Mouse (Mus musculus) embryonic facial prominence, embryonic 14.5 days (tissue): ENCODE results near the gene Cdc14b. TPM values are rescaled to one million over a fixed set of nuclear protein-coding genes. Genes with fewer than 3 reads are reported as not detected.

Source experiments
- ATAC-seq: fragments of 200-750 bp; cut with Nextera tagmentation; 2 replicates; pipeline ENCODE4 v1.8.0; 2017; ENCODE audit warnings: low read depth, moderate number of reproducible peaks, moderate TSS enrichment
- DNase-seq: peaks from one replicate; pipeline ENCODE4 v3.0.0-alpha.2; 2015; ENCODE audit warnings: low spot score
- H3K27ac ChIP-seq: fragments of 300-500 bp; sonication (generic); replicated peaks from 2 replicates; pipeline ENCODE4 v1.5.1; 2014; ENCODE audit warnings: low read depth, mild to moderate bottlenecking, low read length, moderate library complexity
- H3K27me3 ChIP-seq: fragments of 300-500 bp; sonication (generic); replicated peaks from 2 replicates; pipeline ENCODE4 v1.6.1; 2014; ENCODE audit warnings: low read length; ENCODE audit not compliant: control insufficient read depth, insufficient read depth
- H3K36me3 ChIP-seq: fragments of 300-500 bp; sonication (generic); 2 replicates; pipeline ENCODE4 v1.6.1; 2014; ENCODE audit warnings: low read length, mixed read lengths; ENCODE audit not compliant: control insufficient read depth, insufficient read depth
- H3K4me1 ChIP-seq: fragments of 300-500 bp; sonication (generic); 2 replicates; pipeline ENCODE4 v1.6.1; 2014; ENCODE audit warnings: antibody characterized with exemption, low read length; ENCODE audit not compliant: control insufficient read depth, insufficient read depth
- H3K4me2 ChIP-seq: fragments of 300-500 bp; sonication (generic); 2 replicates; pipeline ENCODE4 v1.6.1; 2014; ENCODE audit warnings: low read depth, mild to moderate bottlenecking, low read length, moderate library complexity, mixed read lengths
- H3K4me3 ChIP-seq: fragments of 300-500 bp; sonication (generic); 2 replicates; pipeline ENCODE4 v1.5.1; 2014; ENCODE audit warnings: low read depth, mild to moderate bottlenecking, low read length
- H3K9ac ChIP-seq: fragments of 300-500 bp; sonication (generic); 2 replicates; pipeline ENCODE4 v1.6.1; 2014; ENCODE audit warnings: low read depth, mild to moderate bottlenecking, low read length, moderate library complexity, mixed read lengths
- H3K9me3 ChIP-seq: fragments of 300-500 bp; sonication (generic); 2 replicates; pipeline ENCODE4 v1.6.1; 2016; ENCODE audit warnings: low read length; ENCODE audit not compliant: control insufficient read depth
- WGBS: fragments of 180-500 bp; shearing (Covaris S2); extraction: QIAGEN DNeasy Blood & Tissue Kit; methylation state at CpG from one replicate; pipeline ENCODE4 v1.1.7; 2014; 5-methylcytosine and 5-hydroxymethylcytosine counted together
- polyA plus RNA-seq: library from polyadenylated mRNA; unstranded; fragments of >200 nt; fragmentation: Nextera tagmentation; extraction: Ambion mirVana; gene quantifications from 2 replicates; pipeline ENCODE4 v1.2.1, GENCODE M21; 2014

The Cdc14b gene
- polyA plus RNA-seq, 1 experiment from 2014 or later = 14.7 TPM

DNA sequence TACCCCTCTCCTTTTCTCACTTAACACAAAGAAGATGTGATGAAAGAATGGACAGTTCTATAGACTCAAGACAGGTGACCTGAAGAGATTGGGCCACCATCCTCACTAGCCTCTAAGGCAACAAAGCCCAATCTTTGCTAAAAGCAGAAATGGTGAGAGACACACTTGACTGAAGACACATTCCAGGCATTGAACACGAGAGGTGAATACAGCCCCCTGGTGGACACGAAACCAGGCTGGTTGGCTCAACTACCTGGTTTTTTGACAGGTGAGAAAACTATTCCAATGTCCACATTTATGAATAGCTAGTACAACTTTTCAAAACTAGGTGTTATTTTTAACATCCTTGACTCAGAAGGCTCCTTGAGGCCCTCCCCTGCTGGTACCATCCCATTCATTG, 70.4 kb downstream of the Cdc14b start:
- Histone ChIP-seq H3K4me3 (no peak overlapping the region), H3K4me2 (no peak overlapping the region), H3K4me1 (no peaks in the 10 kb centered on the region), H3K36me3 (peaks cover 13% of the 10 kb centered on the region; the same call in 1 of the 2 replicates), H3K9me3 (no peaks in the 10 kb centered on the region), H3K9ac (no peak overlapping the region), H3K27ac (no peak overlapping the region), H3K27me3 (no peaks in the 10 kb centered on the region)
- ATAC-seq (no peak), DNase-seq (no peak)
- WGBS = 72% methylated on average over 2 of the region's 2 CpGs

DNA sequence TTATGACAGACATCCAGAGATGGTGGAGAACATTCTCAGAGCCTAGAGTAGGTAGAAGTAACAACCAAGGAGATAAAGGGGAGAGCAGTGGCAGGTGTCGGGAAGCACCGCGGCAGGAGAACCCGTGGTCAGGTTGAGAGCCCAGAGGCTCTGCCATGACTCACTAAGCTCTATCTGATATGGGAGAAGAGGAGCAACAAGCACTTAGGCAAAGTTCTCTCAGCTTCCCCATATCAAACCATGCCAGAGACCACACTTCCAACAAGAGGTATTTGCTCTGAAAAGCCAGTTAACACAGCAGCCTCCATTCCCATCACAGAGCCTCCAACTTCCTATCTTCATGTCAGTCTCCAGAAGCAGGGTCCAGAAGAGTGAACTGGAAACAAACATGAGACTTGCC, 74.2 kb downstream of the Cdc14b start:
- Histone ChIP-seq H3K9me3 (no peaks in the 10 kb centered on the region), H3K4me1 (no peaks in the 10 kb centered on the region), H3K4me3 (no peak overlapping the region), H3K27ac (no peak overlapping the region), H3K4me2 (no peak overlapping the region), H3K27me3 (no peaks in the 10 kb centered on the region), H3K9ac (no peak overlapping the region), H3K36me3 (peaks cover 34% of the 10 kb centered on the region)
- no peak for DNase-seq
- ATAC-seq = no peak
- WGBS = 97% methylated on average over 4 of the region's 4 CpGs

DNA sequence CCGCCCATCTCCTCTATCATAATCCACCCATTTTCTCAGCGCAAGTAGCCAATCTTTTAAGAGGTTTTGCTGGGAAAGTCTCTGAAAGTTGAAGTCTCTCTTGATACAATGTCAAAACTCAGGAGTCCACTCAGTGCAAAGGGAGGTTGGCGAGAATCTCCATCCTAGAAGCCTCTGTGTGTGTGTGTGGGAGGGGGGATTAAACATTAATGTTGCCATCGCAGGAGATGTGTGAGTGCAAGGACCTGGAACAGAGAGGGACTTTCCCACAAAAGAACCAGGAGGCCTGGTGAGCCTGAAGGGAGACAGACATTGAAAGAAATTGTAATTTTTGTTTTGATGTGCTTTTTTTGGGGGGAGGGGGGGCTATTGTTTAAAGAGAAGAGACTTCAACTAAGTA, 76.8 kb downstream of the Cdc14b start:
- no peaks in the 10 kb centered on the region for H3K27me3 ChIP-seq
- DNase-seq (no peak), ATAC-seq (no peak)
- no peak overlapping the region for H3K27ac ChIP-seq
- H3K36me3 ChIP-seq = peaks cover 41% of the 10 kb centered on the region
- H3K9ac ChIP-seq = no peak overlapping the region
- H3K9me3 ChIP-seq = no peaks in the 10 kb centered on the region
- 94% methylated on average over 4 of the region's 4 CpGs for WGBS
- no peak overlapping the region for H3K4me2 ChIP-seq
- H3K4me1 ChIP-seq = no peaks in the 10 kb centered on the region
- H3K4me3 ChIP-seq = no peak overlapping the region

DNA sequence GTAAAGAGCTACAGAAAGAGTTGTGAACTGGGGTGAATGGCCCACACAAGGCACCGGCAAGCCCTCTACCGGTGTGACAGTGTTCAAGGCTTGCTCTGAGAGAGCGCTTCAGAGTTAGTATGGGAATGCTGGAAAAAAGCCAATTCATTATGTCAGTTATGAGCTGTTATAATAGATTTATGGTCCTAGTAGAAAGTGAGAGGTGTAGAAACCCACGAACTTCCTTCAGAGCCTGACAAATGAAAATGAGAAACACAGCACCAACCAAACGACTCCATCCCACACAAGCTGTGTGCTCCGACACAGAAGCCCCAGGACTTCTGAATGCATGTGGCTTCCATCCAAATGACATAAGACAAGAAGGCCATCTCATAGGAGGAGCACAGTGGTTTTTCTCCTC, 77.2 kb downstream of the Cdc14b start:
- Histone ChIP-seq H3K9me3 (no peaks in the 10 kb centered on the region), H3K36me3 (peaks cover 41% of the 10 kb centered on the region), H3K4me2 (no peak overlapping the region), H3K27ac (no peak overlapping the region), H3K4me3 (no peak overlapping the region), H3K4me1 (no peaks in the 10 kb centered on the region), H3K9ac (no peak overlapping the region), H3K27me3 (no peaks in the 10 kb centered on the region)
- WGBS = 86% methylated on average over 6 of the region's 6 CpGs
- DNase-seq (no peak), ATAC-seq (no peak)

DNA sequence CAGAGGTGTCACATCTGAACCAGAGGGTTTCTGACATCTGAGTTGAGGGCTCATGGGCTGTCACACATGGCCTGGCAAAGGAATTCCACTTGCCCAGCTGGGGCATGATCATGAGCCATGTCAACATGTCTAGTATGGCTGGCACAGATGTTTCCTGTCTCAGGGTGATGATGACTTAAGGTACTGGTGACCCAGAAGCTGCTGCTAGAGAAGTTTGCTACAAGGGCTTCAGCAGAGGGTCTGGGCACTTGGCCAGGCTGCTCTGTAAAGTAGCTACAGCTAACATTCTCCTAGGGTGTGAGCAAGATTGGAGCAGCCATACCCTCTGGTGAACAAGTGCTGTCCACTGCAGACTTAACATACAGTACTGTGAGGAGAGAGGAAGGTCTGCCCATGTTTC, 88.0 kb downstream of the Cdc14b start:
- Histone ChIP-seq H3K9me3 (no peaks in the 10 kb centered on the region), H3K4me2 (no peak overlapping the region), H3K4me1 (no peaks in the 10 kb centered on the region), H3K27ac (no peak overlapping the region), H3K36me3 (peaks cover 25% of the 10 kb centered on the region; the same call in 1 of the 2 replicates), H3K9ac (no peak overlapping the region), H3K4me3 (no peak overlapping the region), H3K27me3 (no peaks in the 10 kb centered on the region)
- no peak for DNase-seq
- no peak for ATAC-seq

DNA sequence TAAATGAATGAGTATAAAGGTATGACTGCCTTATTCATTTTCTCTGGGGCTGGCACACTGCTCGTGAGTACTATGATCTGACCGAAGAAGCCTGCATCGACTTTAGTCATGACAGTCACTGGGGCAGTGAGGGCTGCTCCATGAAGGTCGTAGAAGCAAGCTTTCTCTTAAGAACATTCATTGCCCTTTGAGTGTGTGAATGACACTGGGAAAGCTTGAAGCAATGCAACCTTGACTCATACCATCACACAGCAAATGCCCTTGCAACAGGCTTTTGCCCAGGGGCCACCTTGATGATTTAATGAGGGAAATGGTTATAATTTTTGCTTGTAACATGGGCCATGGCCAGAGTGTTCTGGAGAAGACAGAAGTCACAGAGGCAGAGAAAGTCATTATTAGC, 88.6 kb downstream of the Cdc14b start:
- Histone ChIP-seq H3K36me3 (peaks cover 29% of the 10 kb centered on the region; the same call in 1 of the 2 replicates), H3K27ac (no peak overlapping the region), H3K9ac (no peak overlapping the region), H3K4me3 (no peak overlapping the region), H3K4me2 (no peak overlapping the region), H3K9me3 (no peaks in the 10 kb centered on the region), H3K4me1 (no peaks in the 10 kb centered on the region), H3K27me3 (no peaks in the 10 kb centered on the region)
- WGBS = 89% methylated on average over 4 of the region's 4 CpGs
- no peak for ATAC-seq
- no peak for DNase-seq

DNA sequence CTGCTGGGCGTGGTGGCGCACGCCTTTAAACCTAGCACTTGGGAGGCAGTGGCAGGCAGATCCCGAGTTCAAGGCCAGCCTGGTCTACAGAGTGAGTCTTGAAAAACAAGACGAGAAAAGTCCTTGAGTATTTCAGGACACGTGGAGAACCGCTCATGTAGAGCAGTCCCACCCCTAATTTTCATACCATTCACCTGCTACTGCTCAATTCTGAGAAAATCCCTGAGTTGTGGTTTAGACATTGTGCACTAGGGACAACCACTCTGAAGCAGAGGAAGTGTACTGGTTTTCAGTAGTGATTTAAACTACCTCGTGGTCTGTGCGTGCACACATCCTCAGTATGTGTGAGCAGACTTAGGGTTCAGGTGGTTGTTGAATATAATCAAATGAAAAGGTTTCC, 89.5 kb downstream of the Cdc14b start:
- no peak overlapping the region for H3K4me3 ChIP-seq
- no peak overlapping the region for H3K27ac ChIP-seq
- H3K4me1 ChIP-seq = no peaks in the 10 kb centered on the region
- H3K4me2 ChIP-seq = no peak overlapping the region
- no peaks in the 10 kb centered on the region for H3K9me3 ChIP-seq
- 89% methylated on average over 9 of the region's 9 CpGs for WGBS
- H3K9ac ChIP-seq = no peak overlapping the region
- H3K36me3 ChIP-seq = peaks cover 29% of the 10 kb centered on the region; the same call in 1 of the 2 replicates
- ATAC-seq (no peak), DNase-seq (no peak)
- H3K27me3 ChIP-seq = no peaks in the 10 kb centered on the region

DNA sequence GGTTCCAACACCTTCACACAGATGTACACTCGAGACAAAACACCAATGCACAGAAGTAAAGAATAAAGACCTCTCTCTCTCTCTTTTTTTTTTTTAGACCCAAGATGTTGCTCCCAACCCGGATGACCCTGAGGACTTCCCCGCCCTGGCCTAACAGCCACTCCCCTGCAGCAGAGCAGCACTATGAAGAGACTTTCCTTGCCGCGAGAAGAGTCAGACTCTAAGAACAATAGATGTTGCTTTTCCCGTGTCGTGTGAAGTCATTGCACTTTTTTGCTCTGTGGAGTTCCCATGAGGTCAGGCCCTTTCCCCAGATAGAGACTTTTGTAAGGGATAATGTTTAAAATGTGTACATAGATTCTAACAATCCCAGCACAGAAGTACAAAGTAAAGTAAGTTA, 89.9 kb downstream of the Cdc14b start:
- Histone ChIP-seq H3K9ac (no peak overlapping the region), H3K4me2 (no peak overlapping the region), H3K9me3 (no peaks in the 10 kb centered on the region), H3K4me3 (no peak overlapping the region), H3K4me1 (no peaks in the 10 kb centered on the region), H3K27ac (no peak overlapping the region), H3K36me3 (peaks cover 29% of the 10 kb centered on the region; the same call in 1 of the 2 replicates), H3K27me3 (no peaks in the 10 kb centered on the region)
- ATAC-seq (no peak), DNase-seq (no peak)
- 80% methylated on average over 7 of the region's 7 CpGs for WGBS

DNA sequence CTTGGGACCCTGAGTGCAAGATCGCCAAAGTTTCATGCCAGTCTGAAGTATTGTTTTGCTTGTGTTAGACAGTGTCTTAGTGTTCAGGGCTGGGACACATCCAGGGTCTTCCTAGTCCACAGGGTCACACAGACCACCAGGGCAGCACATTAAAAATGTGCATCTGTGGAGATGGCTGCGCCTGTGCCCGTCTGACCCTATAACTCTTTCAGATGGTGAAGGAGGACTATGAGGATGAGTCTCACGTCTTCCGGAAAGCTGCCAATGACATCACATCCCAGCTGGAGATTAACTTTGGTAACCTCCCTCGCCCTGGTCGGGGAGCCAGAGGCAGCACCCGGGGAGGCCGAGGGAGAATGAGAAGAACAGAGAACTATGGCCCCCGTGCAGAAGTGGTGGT, 90.7 kb downstream of the Cdc14b start:
- ATAC-seq = no peak
- Histone ChIP-seq H3K36me3 (peaks cover 29% of the 10 kb centered on the region; the same call in 1 of the 2 replicates), H3K4me2 (no peak overlapping the region), H3K9ac (no peak overlapping the region), H3K4me1 (no peaks in the 10 kb centered on the region), H3K9me3 (no peaks in the 10 kb centered on the region), H3K4me3 (no peak overlapping the region), H3K27ac (no peak overlapping the region), H3K27me3 (no peaks in the 10 kb centered on the region)
- no peak for DNase-seq
- 81% methylated on average over 10 of the region's 10 CpGs for WGBS
